Mouse (Mus musculus) layer of hippocampus, adult 9-10 months (tissue): ENCODE data around the gene Wdr95.
A peak's percentile ranks its signal among the peaks of the same experiment; 100 is the strongest.

Source experiments
- DNase-seq: peaks from one replicate; pipeline ENCODE4 v3.0.0; 2022; ENCODE audit warnings: low spot score

Gene Wdr95

DNA sequence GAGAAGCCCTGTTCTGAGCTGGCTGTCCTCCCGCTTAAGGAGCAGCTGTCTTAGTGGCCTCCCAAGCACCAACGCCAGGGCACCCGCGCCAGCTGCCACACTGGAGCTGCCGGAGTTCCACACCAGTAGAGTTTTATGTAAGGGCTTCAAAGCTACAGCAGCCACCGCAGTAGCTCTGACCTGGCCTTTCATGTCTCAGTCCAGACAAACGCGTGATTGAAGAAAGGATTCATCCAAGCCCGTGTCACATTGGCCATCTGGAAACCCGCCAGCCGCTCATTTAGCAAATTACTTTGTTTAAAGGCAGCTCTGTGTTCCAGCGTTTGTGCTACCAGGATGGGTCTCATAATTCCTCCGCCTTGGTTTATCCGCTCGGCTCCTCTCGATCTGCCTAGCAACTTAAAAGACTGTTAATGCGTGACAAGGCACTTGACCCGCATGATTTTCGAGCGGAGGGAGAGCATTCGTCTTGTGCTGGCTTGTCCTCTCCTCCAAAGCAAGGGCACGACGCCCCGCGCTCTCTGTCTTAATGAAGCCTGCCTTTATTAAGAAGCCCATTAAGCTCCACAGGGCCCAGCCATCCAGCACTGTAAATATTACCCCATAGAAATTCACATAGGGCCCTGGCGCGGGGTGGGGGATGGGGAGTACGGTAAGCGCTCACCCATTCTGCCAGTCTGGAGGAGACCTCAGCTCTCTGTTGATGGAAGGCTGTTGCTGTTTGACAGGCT is at the start of gene Wdr95:
Gene Wdr95 (plus strand): TSS at position 681 of the 731 bp plus-strand sequence.
- no peak for DNase-seq

DNA sequence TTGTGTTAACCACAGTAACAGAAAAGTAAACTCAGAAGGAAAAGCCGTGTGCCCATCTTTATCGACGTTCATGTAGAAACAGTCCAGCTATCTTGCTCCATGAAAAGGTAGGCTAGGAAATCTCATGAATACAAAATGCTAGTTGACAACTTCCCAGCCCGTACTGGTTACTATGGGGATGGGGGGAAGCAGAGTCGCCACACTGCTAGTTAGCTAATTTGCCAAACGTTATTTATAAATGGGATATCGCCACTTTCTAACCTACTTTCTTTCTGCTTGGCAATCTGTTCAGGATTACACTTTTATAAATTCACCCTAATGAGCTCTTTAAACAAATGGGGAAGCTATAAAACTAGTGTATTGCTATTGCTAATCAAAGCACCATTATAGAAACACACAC is 46.6 kb upstream of the Wdr95 start:
- DNase-seq, result peak; percentile 31

DNA sequence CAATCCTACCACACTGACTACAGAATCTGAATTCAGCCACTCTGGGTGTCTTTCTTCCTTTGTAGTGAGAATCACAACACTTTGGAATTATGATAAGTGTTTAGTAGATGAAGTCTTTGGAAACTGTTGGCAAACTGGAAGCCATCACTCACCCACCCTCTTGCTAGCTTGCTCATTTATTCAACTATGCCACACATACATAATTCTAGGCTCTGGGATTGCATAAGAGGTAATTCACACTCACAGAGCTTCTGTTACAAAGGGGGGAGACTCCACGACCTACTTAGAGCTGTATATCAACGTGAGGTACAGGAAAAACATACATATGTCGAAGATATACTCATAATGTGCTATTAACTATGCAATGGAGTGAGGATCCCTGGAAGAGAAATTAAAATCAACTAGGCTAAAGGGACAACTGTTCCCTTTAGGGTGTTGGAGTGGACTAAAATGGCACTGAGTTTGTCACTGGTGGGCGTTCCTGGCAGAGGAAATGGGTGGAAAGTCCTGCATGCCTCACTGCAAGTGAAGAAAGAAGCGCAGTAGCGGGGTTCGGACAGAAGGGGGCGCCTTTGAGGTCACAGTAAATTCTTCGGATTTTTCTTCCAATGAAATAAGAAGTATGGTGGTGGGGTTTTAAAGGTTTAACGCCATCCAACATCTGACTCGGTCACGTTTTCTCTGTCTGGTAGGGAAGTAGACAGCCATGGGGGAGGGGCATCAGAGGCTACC is 45.0 kb upstream of the Wdr95 start:
- DNase-seq, result no peak

DNA sequence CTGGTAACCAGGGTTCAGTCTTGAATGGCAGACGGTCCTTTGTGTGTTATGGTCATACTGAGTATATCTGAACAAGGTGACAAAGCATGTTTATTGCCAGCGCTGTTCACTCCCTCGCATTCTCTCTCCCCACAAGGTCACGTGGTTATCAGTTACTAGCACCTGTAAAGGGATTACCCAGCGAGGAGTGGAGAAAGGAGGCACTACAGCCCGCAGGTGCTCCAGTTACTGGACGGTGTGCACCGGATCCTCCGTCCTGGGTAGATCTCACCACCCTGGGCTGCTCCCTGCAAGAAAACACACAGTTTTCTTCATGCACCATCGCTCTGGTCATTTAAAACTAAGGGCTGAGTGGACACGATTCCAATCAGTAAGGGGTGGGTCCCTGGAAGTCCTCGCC is 44.2 kb upstream of the Wdr95 start:
- DNase-seq, result no peak

DNA sequence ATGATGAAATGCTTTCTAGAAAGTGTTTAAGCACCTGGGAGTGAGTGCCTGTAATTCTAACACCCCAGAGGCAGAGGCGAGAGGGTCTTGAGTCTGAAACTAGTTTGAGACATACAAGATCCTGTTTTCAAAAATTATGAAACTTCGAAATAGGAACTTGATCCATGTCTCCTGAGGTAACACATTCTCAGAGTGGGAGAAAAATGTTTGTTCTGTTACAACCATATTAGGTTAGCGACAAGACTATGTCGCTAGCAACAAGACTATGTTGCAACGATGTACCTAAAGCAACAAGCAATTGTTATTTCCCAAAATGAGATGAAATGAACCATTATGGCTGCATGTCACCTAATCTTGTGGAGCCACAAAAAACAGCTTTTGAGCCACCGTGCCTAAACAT is 43.0 kb upstream of the Wdr95 start:
- no peak for DNase-seq

DNA sequence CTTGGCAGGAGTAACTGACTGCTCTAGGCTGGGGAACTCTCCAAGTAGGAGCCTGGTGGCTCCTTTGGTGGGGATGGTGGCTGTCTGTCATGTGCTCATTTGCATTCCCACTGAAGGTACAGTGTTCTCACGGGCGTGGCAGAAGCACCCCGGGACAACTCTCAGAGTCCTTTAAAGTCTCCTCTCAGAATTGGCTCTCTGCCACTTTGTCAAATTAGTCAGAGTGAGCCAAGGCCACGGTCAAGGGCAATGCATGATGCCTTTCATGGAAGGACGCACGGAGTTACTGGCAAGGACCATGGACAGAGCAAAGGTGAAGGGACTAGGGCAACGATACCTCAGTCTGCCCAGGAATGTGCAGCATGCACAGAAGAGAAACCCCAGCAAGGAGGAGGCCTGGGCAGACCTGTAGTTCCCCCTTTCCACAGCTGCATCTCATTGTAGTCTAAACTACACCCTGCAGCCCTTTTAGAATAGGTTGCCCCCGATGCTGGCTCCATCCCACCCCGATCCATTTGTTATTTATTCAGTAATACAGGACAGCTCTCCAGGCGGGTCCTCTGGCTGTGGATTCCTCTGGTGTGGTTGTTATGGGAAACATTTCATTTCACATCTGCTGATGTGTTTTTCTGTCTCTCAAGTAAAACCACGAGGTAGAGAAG is 40.0 kb upstream of the Wdr95 start:
- DNase-seq, result no peak

DNA sequence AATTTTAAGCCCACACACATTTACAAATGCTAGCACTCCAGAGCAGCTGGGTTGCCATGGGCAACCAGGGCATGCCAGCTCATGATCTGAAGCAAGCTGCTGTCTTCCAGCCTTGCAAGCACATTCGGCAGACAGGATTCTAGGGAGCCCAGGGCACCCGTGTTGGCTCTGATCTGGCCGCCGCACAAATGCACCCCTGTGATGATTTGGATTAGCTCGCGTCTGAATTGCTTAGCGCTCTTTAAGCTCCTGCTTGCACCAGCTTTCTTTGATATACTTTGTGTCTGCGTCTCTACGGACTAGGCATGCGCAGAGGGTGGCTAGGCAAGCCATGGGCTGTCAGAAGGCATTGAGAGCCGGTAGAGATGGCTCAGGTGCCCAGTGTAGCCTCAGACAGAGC is 39.3 kb upstream of the Wdr95 start:
- DNase-seq, result peak; percentile 79

DNA sequence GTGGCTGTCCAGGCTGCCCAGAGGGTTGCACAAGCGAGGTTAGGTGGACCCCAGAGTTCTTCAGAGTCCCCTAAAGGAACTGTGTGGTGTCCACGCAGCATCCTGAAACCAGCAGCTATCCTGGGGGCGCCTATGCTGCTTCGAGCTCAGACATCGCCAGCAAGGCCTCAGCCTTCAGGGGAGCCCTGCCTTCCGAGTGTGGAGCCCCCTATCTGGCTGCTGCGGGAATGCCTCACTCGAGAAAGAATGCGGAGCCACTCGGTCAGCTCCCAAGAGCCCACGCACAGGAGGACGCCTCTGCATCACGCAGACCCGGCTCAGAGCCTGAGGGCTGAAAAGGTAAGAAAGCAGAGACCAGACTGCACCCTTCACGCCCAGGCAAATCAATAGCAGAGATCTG is 38.2 kb upstream of the Wdr95 start:
- DNase-seq, result no peak

DNA sequence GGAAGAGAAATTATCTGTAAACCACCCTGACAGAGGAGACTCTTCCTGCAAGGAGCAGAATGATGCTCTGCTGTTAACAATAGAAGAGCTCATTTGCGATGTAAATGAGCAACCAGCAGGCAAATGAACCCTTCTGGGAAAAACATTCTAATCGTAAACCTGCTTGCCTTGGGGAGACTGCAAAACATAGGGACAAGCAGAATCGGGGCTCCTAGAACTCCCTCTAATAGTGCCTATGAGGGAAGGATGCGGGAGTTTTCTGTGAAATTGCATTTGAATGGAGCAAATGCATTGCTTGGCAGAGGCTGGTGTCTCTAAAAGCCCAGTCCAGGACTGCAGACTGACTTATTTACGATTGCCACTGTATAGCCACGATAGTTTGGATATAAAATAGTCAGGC is 32.8 kb upstream of the Wdr95 start:
- no peak for DNase-seq

DNA sequence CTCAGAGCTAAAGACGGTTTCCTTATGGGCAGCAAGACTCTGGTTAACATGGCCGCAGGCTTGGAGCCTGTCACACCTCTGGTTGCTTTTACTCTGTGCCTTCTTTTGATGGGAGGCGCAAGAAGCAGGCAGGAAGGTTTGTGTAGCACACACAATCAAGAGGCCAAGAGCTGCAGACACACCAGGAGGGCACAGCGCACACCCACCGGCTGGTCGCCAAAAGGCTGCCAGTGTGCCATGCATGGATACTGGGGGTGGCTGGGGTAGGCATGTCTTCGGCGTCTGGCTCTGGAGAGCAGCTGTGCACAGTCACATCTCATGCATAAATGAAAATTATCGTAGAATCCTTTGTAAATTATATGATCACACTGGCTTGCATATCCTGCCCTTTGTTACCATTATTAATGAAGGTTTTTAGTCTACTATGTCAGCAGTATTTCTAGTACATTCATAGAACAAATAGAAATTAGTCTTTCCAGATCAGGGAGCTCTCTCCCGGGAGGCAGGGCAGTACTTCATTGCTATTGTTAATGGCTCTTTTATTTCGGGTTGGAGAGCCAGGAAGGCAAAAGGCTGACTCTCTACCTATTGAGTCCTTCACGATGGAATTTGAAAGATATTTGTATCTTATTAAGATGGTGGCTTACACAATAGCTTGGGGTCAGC is 31.9 kb upstream of the Wdr95 start:
- no peak for DNase-seq

DNA sequence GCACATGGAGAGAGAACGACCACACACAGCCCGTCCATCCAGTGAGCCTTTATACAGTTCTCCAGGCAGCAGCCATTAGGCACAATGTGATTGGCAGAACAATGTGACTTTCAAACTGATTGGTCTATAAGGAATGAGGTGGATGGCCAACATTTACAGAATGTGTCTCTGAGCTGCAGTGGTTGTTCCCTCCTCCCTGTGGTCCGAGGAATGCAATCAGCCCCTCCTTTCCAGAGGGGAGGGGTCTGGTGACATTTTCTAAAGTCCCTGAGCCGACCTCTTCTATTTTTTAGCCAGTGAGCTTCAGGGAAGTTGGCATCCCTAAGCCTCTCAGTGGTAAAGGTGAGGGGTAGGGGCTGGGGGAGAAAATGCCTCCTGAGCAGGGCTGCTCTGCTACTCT is 28.5 kb upstream of the Wdr95 start:
- DNase-seq, result no peak

DNA sequence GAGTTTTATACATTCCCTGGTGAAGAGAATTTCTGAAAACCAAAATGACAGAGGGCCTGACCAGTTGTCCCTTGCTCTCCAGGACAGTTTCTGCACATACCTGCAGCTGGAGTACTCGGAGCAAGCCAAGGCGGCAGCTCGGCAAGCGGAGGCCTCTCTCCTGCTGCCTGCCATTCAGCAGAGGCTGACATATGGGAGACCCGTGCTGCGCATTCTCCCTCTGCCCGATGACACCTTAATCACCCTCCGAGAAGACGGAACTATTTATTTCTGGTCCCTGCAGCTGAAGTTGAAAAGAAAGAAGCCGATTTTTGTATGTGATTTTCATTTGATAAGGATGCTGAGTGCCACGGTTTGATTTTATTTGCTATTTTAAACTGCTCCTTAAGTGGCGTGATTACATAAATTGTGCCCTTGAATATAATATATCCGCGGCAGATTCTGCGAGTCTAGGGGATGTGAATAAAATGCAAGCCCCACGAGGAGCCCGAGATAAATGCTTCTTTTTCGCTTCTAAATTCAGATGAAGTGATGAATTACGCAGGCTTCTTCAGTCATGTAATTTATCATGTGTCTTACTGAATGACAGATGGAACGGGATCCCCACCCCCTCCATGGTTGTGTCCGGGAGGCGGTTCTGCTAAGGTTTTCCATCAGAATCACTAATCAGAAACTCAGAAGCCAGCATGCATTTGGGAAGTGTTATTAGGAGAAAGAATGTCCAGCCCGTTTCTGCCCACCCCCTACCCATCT is 24.9 kb upstream of the Wdr95 start:
- peak; percentile 42 for DNase-seq

DNA sequence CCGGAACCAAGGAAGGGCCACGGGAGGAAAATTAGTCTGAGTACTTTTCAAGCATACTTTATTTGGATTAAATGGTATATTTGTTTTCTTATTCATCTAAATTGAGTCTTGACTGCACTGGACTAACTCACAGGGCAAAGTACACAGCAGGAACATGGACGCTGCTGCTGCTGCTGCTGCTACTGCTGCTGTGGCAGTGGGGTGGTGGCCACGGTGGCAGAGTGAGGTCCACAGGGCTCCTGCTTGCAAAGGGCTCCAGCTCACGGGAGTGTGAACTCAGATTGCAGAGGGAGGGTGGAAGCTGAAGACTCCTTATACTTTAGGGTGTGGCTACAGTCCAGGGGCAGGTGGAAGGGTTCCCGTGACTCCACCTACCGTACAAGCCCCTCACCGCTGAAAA is 23.5 kb upstream of the Wdr95 start:
- no peak for DNase-seq

DNA sequence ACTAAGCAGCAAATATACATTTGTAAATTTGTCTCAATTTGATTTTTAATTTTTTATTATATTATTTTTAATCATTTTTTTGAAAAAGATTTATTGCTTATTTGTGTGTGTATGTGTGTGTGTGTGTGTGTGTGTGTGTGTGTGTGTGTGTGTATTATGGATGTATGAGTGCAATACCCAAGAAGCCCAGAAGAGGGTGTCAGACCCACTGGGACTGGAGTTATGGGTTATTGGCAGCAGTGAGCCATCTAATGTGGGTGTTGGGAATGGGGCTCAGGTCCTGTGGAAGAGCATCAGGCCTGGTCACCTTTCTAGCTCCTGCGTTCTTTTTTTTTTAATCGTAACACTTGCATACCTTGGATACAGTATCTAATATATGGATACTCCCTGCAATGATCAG is 22.4 kb upstream of the Wdr95 start:
- no peak for DNase-seq

DNA sequence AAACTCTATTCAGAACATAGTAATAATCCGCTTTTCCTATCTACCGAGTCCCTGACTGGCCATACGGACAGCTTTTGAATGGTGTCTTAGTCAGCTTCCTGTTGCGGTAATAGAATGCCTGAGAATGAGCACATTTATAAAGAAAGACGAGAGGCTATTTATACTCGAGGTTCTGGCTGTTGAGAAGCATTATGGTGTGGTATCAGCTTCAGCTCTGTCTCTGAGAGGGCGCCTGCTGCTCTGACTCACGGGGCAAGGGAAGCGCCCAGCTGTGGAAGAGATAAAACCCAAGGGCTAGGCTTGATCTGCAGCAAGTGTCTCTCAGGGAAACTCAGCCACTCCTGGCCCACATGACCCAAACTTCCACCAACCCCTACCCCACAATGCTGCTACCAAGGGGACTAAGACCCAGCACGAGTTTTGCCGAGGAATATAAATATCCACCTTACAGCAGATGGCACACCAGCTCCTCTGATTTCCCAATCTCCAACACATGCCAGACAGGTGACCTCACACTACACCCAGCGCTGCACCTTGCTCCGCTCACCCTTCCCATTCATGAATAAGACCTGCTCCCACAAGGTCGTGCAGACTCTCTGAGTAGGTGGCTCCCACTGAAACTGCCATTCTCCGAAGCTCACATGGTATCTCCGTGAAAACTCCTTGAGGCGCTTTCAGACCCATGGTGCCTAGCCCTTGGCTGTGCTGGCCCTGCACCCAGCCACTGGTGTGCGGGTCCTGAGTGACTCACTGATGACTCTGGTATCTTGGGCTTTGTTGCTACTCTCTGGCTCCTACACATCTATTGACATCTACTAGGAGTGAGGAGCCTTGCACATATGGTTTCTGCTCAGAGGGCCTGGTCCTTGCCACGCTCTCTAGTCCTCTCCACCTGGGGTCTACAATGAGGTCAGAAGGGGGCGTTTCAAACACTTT is 20.1 kb upstream of the Wdr95 start:
- no peak for DNase-seq

DNA sequence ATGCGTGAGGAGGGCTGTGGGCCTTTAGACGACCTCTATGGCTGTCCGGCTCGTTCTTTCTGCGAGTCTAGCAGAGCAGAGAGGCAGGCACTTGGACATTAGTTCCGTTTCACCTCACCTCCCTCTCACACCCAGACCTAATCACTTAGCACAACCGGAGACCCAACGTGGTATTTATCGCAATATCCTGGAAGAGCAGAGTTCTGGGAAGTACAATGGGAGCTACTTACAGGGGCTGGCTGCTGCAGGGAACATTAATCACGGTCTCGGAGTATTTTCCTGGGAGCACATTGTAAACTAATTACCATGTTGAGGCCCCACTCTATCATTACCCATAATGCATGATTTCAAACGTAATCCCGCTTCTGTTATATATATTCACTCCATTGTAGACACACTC is 18.2 kb upstream of the Wdr95 start:
- DNase-seq, result no peak

DNA sequence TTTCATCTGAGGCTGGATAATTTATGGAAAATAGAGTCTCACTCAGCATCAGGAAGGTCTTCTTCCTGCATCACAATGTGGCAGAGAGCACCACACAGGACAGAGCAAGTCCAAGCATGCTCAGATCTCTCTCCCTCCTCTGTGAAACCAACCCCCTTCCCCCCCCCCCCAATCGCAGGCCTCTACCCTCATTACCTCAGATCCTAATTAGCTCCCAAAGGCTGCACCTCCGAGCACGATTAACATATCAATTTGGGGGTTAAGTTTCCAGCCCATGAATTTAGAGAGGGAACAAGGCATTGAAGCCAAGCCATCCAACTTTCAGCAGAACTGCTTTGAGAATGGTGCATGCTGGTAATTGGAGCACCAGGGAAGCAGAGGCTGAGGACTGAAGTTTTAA is 15.8 kb upstream of the Wdr95 start:
- no peak for DNase-seq

DNA sequence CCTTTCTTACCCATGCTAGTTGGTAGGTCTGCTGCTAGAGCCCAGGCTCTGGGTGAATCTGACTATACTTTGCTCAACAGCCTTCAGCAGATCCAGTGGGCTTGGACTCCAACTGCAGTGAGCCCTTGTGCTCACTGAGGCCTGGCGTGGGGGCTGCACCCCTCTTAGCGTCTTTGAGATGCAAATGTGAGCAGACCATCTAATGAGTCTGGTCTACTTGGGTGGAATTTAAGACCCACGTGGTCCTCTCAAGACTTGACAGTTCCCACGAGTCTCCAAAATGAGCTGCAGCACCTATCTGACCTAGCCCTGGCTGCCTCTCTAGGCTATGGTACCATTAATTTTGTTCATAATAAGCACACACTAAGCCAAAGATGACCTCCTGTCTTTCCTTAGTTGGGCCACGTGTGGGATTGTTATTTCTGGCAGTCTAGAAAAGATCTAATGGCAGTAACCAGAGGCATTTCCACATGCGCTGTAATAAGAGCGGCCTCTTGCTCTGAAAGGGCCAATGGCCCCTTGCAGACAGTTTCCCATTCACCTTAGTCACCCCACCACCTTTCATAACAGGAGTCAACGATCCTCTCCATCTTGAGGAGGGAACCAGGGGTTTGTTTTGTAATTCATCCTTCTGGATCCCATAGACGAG is 14.9 kb upstream of the Wdr95 start:
- DNase-seq, result no peak

DNA sequence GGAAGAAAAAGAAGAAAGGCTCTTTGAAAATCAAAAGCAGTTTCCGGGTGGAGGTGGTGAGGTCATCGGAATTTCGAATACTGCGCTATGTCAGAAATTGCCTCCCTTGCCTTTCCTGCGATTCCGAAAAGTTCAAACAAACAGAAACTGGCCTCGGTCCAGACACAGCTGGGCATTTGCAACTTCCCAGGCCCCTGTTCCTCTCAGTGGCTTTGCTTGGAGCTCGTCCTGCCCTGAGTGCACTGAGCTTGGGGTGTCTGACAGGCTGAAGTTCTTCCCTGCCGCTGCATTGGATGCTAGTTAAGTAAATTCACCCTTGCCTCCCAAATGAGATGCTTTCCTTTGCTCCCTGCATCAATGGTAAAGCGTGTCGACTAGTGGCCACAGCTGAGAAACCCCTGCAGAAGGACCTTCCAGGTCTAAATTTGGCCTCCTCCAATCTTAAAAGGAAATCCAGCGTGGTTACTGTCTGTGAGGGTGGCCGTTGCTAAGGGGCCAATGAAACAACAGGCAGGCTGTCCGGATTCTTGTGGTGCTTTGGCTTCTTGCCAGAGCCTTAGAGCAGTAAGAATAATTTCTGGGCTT is 14.3 kb upstream of the Wdr95 start:
- DNase-seq, result no peak

DNA sequence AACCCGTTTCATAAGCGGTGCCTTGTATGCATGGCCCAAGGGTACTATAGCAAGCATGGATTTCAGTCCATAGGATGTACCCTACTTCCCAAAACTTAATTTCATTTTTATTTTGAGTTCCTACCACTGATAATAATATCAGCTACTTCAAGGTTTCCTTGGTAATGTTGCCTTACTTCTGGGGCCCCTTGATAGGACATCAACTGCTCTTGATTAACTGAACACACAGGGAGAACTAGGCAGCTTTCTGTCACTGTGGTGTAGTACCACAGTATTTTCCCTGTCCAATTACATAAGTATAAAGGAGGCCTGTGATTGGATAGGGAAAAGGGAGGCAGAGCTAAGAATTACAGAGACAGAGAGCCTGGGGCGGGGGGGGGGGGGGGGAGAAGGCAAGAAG is 13.6 kb upstream of the Wdr95 start:
- no peak for DNase-seq
